Mouse (Mus musculus) limb, embryonic 12.5 days (tissue): ENCODE results near the gene Nup62. TPM values are rescaled to one million over a fixed set of nuclear protein-coding genes. Genes with fewer than 3 reads are reported as not detected.

Source experiments
- ATAC-seq: fragments of 200-750 bp; cut with Nextera tagmentation; 2 replicates; pipeline ENCODE4 v1.8.0; 2017; ENCODE audit warnings: low read depth, moderate TSS enrichment; ENCODE audit not compliant: insufficient number of reproducible peaks, insufficient read depth, low FRiP score, low TSS enrichment
- H3K27ac ChIP-seq: fragments of 300-500 bp; sonication (generic); 2 replicates; pipeline ENCODE4 v1.5.1; 2016; ENCODE audit warnings: mild to moderate bottlenecking, moderate library complexity
- H3K27me3 ChIP-seq: fragments of 300-500 bp; sonication (generic); 2 replicates; pipeline ENCODE4 v1.6.1; 2016; ENCODE audit warnings: mild to moderate bottlenecking, moderate library complexity
- H3K36me3 ChIP-seq: fragments of 300-500 bp; sonication (generic); 2 replicates; pipeline ENCODE4 v1.6.1; 2016; ENCODE audit warnings: mild to moderate bottlenecking, moderate library complexity
- H3K4me1 ChIP-seq: fragments of 300-500 bp; sonication (generic); replicated peaks from 2 replicates; pipeline ENCODE4 v1.6.1; 2016
- H3K4me2 ChIP-seq: fragments of 300-500 bp; sonication (generic); 2 replicates; pipeline ENCODE4 v1.6.1; 2016; ENCODE audit warnings: mild to moderate bottlenecking, moderate library complexity
- H3K4me3 ChIP-seq: fragments of 300-500 bp; sonication (generic); replicated peaks from 2 replicates; pipeline ENCODE4 v1.5.1; 2016; ENCODE audit warnings: mild to moderate bottlenecking
- H3K9ac ChIP-seq: fragments of 300-500 bp; sonication (generic); replicated peaks from 2 replicates; pipeline ENCODE4 v1.6.1; 2016; ENCODE audit warnings: mild to moderate bottlenecking, moderate library complexity
- H3K9me3 ChIP-seq: fragments of 300-500 bp; sonication (generic); 2 replicates; pipeline ENCODE4 v1.6.1; 2016; ENCODE audit warnings: mild to moderate bottlenecking, moderate library complexity
- WGBS: fragments of 180-500 bp; shearing (Covaris S2); methylation state at CpG from one replicate; pipeline ENCODE4 v1.1.7; 2016; 5-methylcytosine and 5-hydroxymethylcytosine counted together
- polyA plus RNA-seq: library from polyadenylated mRNA; unstranded; fragments of >200 nt; fragmentation: Nextera tagmentation; extraction: Ambion mirVana; gene quantifications from 2 replicates; pipeline ENCODE4 v1.2.1, GENCODE M21; 2016

The Nup62 gene
- polyA plus RNA-seq, 1 experiment from 2014 or later, result 105 TPM

DNA sequence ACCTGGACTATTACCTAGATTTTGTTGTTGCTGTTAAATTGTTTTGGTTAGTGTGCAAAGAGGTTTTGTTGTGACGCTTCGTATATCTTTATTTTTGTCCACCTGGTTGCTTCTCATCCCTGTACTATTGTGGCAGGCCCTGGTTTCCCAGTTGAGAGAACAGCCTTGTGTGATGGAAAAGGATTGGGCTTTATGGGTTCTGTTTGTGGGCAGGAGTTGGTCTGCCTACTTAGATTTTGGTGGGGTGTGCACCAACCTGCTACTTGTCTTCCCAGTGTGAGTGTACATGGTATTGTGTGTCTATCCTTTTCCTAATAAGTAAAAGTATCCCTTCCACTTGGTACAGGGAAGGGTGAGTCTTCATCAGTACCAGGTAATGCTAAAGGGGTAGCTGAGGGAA is 3.5 kb downstream of the Nup62 start:
- Histone ChIP-seq H3K36me3 (peaks cover 28% of the 10 kb centered on the region; the same call in 1 of the 2 replicates), H3K9ac (0 out of 2 replicates have a peak overlapping the region, but pooled peaks have one; percentile 50), H3K4me2 (peak overlapping the region; percentile 87), H3K9me3 (no peaks in the 10 kb centered on the region), H3K27ac (no peak overlapping the region), H3K27me3 (no peaks in the 10 kb centered on the region), H3K4me3 (0 out of 2 replicates have a peak overlapping the region, but pooled peaks have one; percentile 0), H3K4me1 (peaks cover 42% of the 10 kb centered on the region)
- WGBS, result 93% methylated on average over 2 of the region's 2 CpGs
- ATAC-seq, result no peak

DNA sequence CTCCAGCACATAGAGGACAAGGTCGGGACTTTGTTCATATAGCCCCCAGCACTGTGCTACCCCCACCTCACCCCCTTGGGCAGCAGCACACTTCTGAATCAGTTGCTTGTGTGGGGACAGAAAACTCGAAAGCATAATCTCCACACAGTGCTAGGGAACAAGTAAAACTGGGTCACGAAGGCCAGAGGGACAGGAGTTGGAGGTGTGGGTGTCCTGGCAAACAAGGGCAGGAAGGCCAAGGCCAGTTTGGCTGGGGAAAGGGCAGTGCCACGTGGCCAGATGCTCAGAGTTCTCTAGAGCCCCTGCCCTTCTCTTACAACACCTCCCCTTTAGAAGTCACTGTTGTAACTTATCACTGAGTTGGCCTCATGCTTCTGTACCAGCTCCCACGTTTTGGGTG is 4.0 kb downstream of the Nup62 start:
- Histone ChIP-seq H3K27ac (no peak overlapping the region), H3K4me3 (0 out of 2 replicates have a peak overlapping the region, but pooled peaks have one; percentile 0), H3K9me3 (no peaks in the 10 kb centered on the region), H3K27me3 (no peaks in the 10 kb centered on the region), H3K36me3 (peaks cover 28% of the 10 kb centered on the region; the same call in 1 of the 2 replicates), H3K4me1 (peaks cover 44% of the 10 kb centered on the region), H3K9ac (0 out of 2 replicates have a peak overlapping the region, but pooled peaks have one; percentile 18), H3K4me2 (peak overlapping the region; percentile 87; the same call in 1 of the 2 replicates)
- ATAC-seq, result no peak
- WGBS, result 66% methylated on average over 5 of the region's 5 CpGs

DNA sequence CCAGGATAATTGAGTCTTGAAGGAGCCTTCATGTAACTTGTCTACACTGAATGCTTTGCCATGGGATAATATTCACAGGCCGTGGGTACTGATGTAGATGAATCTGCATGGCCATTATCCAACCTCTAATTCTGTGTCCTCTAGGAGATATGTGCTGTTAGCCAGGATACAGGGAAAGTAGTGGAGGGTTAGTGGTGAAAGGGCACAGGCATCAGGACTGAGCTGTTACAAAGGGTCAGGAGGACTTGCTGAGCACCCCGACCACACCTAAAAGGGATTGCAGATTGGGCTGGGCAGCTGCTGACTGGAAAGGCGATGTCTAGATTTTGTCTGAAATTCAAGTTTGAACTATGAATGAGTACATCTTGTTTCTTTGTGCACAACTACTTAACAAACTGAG is 4.6 kb downstream of the Nup62 start:
- Histone ChIP-seq H3K27ac (no peak overlapping the region), H3K4me1 (peaks cover 39% of the 10 kb centered on the region), H3K4me2 (no peak overlapping the region), H3K4me3 (no peak overlapping the region), H3K9me3 (no peaks in the 10 kb centered on the region), H3K9ac (no peak overlapping the region), H3K27me3 (no peaks in the 10 kb centered on the region), H3K36me3 (peaks cover 29% of the 10 kb centered on the region; the same call in 1 of the 2 replicates)
- 90% methylated on average over 3 of the region's 3 CpGs for WGBS
- ATAC-seq, result no peak

DNA sequence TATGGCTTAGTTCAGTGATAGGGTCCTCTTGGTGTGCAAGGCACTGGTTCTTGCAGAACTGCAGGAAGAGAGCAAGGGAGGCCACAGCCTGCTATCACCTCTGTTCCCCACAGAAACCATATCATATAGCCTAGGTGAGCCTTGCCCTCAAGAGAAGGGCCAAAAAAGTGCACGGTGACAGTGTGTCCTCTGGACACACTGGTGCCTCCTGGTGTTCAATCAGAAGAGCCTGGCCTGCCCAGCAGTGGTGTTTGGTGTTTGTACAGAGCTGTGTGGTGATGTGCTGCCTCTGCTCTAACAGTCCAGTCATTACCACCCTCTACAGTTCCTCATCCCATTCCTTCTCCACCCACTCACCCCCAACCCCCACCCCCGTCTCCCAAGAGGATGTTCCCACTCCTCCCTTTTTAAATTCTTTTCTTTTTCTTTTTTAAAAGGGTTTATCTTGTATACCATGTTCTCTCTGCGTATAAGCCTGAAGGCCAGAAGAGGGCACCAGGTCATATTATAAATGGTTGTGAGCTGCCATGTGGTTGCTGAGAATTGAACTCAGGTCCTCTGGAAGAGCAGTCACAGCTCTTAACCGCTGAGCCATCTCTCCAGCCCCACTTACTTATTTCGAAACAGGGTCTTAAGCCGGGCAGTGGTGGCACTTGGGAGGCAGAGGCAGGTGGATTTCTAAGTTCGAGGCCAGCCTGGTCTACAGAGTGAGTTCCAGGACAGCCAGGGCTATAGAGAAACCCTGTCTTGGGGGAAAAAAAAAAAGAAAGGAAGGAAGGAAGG is 6.0 kb downstream of the Nup62 start:
- 89% methylated on average over 7 of the region's 7 CpGs for WGBS
- Histone ChIP-seq H3K27ac (no peak overlapping the region), H3K9me3 (no peaks in the 10 kb centered on the region), H3K4me1 (peaks cover 39% of the 10 kb centered on the region), H3K27me3 (no peaks in the 10 kb centered on the region), H3K4me3 (no peak overlapping the region), H3K4me2 (no peak overlapping the region), H3K9ac (no peak overlapping the region), H3K36me3 (peaks cover 37% of the 10 kb centered on the region; the same call in 1 of the 2 replicates)
- no peak for ATAC-seq

DNA sequence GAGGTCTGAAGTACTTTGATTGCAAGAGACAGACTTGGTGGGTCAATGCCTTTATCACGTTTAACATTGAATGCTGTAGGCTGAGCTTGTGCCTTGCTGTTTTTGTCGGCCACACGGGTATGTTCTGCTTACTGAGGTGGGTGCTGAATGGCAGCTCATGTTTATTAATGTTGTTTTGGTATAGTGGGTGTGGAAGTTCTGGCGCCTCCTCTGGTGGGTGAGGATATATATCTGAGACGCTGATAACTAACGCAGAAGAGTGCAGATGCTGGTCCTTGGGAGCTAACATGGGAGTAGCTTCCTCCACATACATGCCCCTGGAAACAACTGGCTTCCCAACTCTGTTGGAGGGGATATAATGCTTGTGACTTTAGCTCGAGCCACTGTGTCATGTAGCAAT is 7.5 kb downstream of the Nup62 start:
- peaks cover 47% of the 10 kb centered on the region for H3K36me3 ChIP-seq
- no peaks in the 10 kb centered on the region for H3K9me3 ChIP-seq
- 46% methylated on average over 7 of the region's 7 CpGs for WGBS
- H3K4me2 ChIP-seq, result no peak overlapping the region
- no peak for ATAC-seq
- H3K9ac ChIP-seq, result no peak overlapping the region
- no peaks in the 10 kb centered on the region for H3K27me3 ChIP-seq
- H3K27ac ChIP-seq, result no peak overlapping the region
- no peak overlapping the region for H3K4me3 ChIP-seq
- peaks cover 27% of the 10 kb centered on the region for H3K4me1 ChIP-seq

DNA sequence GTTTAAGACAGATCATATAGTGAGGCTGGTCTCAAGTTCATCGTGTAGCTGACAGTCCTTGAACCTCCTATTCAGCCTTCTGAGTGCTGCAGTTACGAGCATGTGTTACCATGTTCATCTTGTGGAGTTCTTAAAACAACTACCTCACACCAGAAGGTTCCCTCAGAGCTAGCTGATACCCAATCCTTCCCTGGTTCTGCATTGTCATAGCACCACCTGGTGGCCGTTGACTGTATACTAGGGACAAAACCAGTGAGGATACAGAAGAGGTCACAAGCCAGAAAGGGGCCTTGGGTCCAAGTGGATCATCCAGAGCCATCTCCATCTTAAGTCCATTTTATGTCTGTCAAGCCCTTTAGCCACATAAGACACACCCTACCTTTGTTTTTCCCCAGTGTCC is 9.0 kb downstream of the Nup62 start:
- Histone ChIP-seq H3K4me2 (no peak overlapping the region; the same call in 1 of the 2 replicates), H3K36me3 (peaks cover 54% of the 10 kb centered on the region)
- 30% methylated on average over 3 of the region's 3 CpGs for whole genome bisulfite sequencing

DNA sequence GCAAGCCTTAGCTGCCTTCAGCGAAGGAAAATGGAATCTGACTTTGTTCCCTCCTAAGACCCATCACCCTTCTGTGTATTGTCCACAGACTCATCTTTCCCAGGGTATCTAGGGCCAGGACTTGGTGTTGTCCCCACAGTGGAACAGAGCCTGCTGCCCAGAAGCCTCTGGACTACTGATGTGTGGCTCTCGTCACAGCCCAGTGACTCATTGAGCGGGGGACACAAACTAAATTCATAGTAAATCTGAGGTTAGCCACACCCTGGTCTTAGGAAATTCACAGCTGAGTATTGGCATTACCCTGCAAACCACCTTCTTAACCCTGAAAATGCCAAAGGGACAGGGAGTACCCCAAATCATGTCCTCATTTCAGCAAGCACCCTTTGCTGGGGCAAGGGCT is 10.9 kb downstream of the Nup62 start:
- no peak for ATAC-seq
- WGBS, result 87% methylated on average over 3 of the region's 3 CpGs
- Histone ChIP-seq H3K36me3 (peaks cover 63% of the 10 kb centered on the region), H3K9me3 (no peaks in the 10 kb centered on the region), H3K9ac (no peak overlapping the region), H3K27ac (no peak overlapping the region), H3K4me3 (no peak overlapping the region), H3K27me3 (no peaks in the 10 kb centered on the region), H3K4me2 (no peak overlapping the region), H3K4me1 (peaks cover 6% of the 10 kb centered on the region; the same call in 1 of the 2 replicates)

More for the DNA sequence above, 9.0 kb downstream of the Nup62 start:
- Histone ChIP-seq H3K4me1 (peaks cover 12% of the 10 kb centered on the region), H3K4me3 (no peak overlapping the region), H3K9me3 (no peaks in the 10 kb centered on the region), H3K27ac (no peak overlapping the region), H3K27me3 (no peaks in the 10 kb centered on the region), H3K9ac (no peak overlapping the region)
- ATAC-seq, result no peak

DNA sequence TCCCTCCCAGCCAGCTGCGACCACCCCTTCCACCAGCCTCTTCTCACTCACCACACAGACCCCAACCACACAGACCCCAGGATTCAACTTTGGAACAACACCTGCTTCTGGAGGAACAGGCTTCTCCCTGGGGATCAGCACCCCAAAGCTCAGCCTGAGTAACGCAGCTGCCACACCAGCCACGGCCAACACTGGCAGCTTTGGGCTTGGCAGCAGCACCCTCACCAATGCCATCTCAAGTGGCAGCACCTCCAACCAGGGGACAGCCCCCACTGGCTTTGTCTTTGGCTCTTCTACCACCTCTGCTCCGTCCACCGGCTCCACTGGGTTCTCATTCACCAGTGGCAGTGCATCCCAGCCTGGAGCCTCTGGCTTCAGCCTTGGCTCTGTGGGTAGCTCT is 12.8 kb downstream of the Nup62 start:
- Histone ChIP-seq H3K4me3 (no peak overlapping the region), H3K9ac (no peak overlapping the region), H3K4me1 (peaks cover 6% of the 10 kb centered on the region), H3K36me3 (peaks cover 62% of the 10 kb centered on the region), H3K4me2 (no peak overlapping the region), H3K9me3 (no peaks in the 10 kb centered on the region), H3K27ac (no peak overlapping the region), H3K27me3 (no peaks in the 10 kb centered on the region)
- no peak for ATAC-seq
- 94% methylated on average over 5 of the region's 5 CpGs for WGBS

DNA sequence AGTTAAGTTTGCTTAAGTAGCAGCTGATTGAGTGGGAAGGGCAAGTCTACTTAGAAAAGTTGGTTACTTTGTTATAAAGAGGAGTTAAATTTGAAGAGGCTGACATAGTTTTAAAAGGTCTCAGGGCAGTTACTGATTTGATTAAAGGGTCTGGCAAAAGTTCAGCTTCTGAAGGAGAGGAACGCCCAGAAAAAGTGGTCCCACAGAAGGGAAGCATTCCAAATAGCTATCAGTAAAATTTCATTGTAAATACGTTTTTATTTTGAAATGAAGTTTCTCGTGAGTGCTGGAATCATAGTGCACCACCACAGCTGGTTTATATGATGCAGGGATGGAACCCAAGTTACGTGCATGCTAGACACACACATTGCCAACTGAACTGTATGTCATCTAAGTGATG is 16.9 kb downstream of the Nup62 start:
- 73% methylated on average over 4 of the region's 4 CpGs for WGBS
- Histone ChIP-seq H3K9me3 (no peaks in the 10 kb centered on the region), H3K4me3 (no peak overlapping the region), H3K27ac (no peak overlapping the region), H3K9ac (no peak overlapping the region), H3K4me2 (no peak overlapping the region), H3K36me3 (peaks cover 48% of the 10 kb centered on the region), H3K4me1 (peaks cover 7% of the 10 kb centered on the region), H3K27me3 (no peaks in the 10 kb centered on the region)
- no peak for ATAC-seq

DNA sequence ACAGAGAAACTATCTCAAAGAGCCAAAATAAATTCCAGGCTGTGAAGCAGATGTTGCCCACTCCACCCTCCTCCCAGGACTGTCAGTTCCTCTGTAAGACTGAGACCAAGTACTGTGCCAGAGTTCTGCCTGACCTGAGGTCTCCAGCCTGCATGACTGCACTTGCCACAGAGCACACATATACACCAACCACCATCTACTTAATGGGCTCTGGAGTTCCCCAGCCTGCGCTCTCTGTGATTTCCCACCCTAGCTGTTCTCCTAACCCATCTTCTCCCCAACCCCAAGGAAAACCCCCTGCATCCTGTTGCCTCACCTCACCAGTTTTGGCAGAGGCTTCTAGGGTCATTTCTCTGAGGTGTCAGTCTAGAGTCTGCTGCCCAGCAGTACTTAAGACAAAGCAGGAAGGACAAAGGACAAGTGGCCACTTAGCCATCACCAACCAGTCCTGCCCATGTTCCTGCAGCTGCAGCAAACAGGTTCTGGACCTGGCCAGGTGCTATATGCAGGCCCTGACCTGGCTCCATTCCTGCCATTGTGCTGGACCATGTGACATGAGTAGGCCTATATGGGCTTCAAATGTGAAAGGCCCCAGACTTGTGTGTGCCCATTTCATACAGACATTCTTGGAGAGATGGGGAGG is 19.6 kb downstream of the Nup62 start:
- ATAC-seq, result no peak

DNA sequence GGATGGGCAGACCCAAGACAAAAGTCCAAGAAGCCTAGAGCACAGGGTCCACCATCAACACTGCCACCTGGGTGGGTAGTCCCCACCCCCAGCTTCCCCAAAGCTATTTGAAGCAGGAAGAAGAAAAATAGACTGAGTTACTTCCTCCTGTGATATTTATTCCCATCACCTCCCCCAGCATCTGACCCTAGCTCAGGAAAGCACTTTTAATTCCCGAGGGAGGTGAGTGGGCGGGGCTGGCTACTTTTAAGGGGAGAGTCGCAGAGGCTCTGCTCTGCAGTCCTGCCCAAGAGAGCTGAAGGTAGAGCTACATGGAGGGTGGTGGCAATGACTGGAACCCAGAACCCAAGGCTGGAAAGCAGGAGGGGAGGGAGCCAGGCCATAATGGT is 20.1 kb downstream of the Nup62 start:
- Histone ChIP-seq H3K9ac (no peak overlapping the region), H3K27ac (no peak overlapping the region), H3K9me3 (no peaks in the 10 kb centered on the region), H3K36me3 (peaks cover 21% of the 10 kb centered on the region), H3K4me2 (no peak overlapping the region), H3K27me3 (peaks cover 32% of the 10 kb centered on the region), H3K4me1 (peaks cover 23% of the 10 kb centered on the region), H3K4me3 (no peak overlapping the region)
- whole genome bisulfite sequencing, result 46% methylated on average over 3 of the region's 3 CpGs
- ATAC-seq, result no peak

More for the DNA sequence above, 19.6 kb downstream of the Nup62 start:
- no peak overlapping the region for H3K9ac ChIP-seq
- 83% methylated on average over 1 of the region's 1 CpGs for WGBS
- no peak overlapping the region for H3K4me2 ChIP-seq
- peaks cover 27% of the 10 kb centered on the region for H3K27me3 ChIP-seq
- no peak overlapping the region for H3K27ac ChIP-seq
- no peaks in the 10 kb centered on the region for H3K9me3 ChIP-seq
- peaks cover 23% of the 10 kb centered on the region for H3K4me1 ChIP-seq
- peaks cover 21% of the 10 kb centered on the region for H3K36me3 ChIP-seq
- H3K4me3 ChIP-seq, result no peak overlapping the region
